Mouse (Mus musculus): ENCODE results near the gene Eif4g1. TPM values are rescaled to one million over a fixed set of nuclear protein-coding genes. Genes with fewer than 3 reads are reported as not detected.

Gene Eif4g1
- polyA plus RNA-seq, 1 experiment from 2014 or later = 140 TPM

- no peaks in the 10 kb centered on the region for H3K36me3 ChIP-seq (ENCODE audit: control insufficient read depth, insufficient read depth, low read length)
- 83% methylated on average over 9 of the region's 9 CpGs for WGBS
- peaks cover 10% of the 10 kb centered on the region for H3K27me3 ChIP-seq (ENCODE audit: control insufficient read depth, insufficient read depth, low read depth, low read length)
- H3K9me3 ChIP-seq (ENCODE audit: control insufficient read depth, low read length) = no peaks in the 10 kb centered on the region
- no peak overlapping the region for H3K9ac ChIP-seq (ENCODE audit: low read length)
- H3K4me1 ChIP-seq (replicated peaks; ENCODE audit: control insufficient read depth, insufficient read depth, low read length) = no peaks in the 10 kb centered on the region
- H3K4me3 ChIP-seq (ENCODE audit: low read length) = no peak overlapping the region
- H3K27ac ChIP-seq (ENCODE audit: low read length) = no peak overlapping the region
- ATAC-seq (ENCODE audit: low read depth) = no peak
- no peak overlapping the region for H3K4me2 ChIP-seq (ENCODE audit: low read depth, low read length)
Measured at GRCm38 (mm10) chr16:20739845-20740244, 71.7 kb downstream of the Eif4g1 start.

Other genes starting within 250 kb of the Eif4g1 start
- gene Abcc5, start 241.9 kb upstream of the Eif4g1 start, polyA plus RNA-seq (2015; fragmentation: Nextera tagmentation; extraction: Ambion mirVana) = 65.1 and 80.4 TPM in 2 replicates
- 93.5 and 94.5 TPM in 2 replicates for gene Eif2b5, start 169.5 kb upstream of the Eif4g1 start, polyA plus RNA-seq (2015; fragmentation: Nextera tagmentation; extraction: Ambion mirVana)
- gene Dvl3, start 151.3 kb upstream of the Eif4g1 start, polyA plus RNA-seq (2015; fragmentation: Nextera tagmentation; extraction: Ambion mirVana) = 17.4 and 19.9 TPM in 2 replicates
- 624 and 630 TPM in 2 replicates for gene Ap2m1, start 132.8 kb upstream of the Eif4g1 start, polyA plus RNA-seq (2015; fragmentation: Nextera tagmentation; extraction: Ambion mirVana)
- gene Abcf3, start 119.7 kb upstream of the Eif4g1 start, polyA plus RNA-seq (2015; fragmentation: Nextera tagmentation; extraction: Ambion mirVana) = 57.9 and 67.9 TPM in 2 replicates
- 0.49 and 0.93 TPM in 2 replicates for gene Vwa5b2, start 78.8 kb upstream of the Eif4g1 start, polyA plus RNA-seq (2015; fragmentation: Nextera tagmentation; extraction: Ambion mirVana)
- gene Eef1akmt4, start 56.7 kb upstream of the Eif4g1 start, polyA plus RNA-seq (2015; fragmentation: Nextera tagmentation; extraction: Ambion mirVana) = 24.4 and 25.6 TPM in 2 replicates
- gene Gm49333, start 56.7 kb upstream of the Eif4g1 start, polyA plus RNA-seq (2015; fragmentation: Nextera tagmentation; extraction: Ambion mirVana) = not detected in 2 replicates
- gene Alg3, start 56.6 kb upstream of the Eif4g1 start, polyA plus RNA-seq (2015; fragmentation: Nextera tagmentation; extraction: Ambion mirVana) = 29.1 and 31.5 TPM in 2 replicates
- 0.59 and 0.88 TPM in 2 replicates for gene Camk2n2, start 47.0 kb upstream of the Eif4g1 start, polyA plus RNA-seq (2015; fragmentation: Nextera tagmentation; extraction: Ambion mirVana)
- 1.4 and 2.2 TPM in 2 replicates for gene Ece2, start 38.5 kb upstream of the Eif4g1 start, polyA plus RNA-seq (2015; fragmentation: Nextera tagmentation; extraction: Ambion mirVana)
- gene Psmd2, start 16.7 kb upstream of the Eif4g1 start, polyA plus RNA-seq (2015; fragmentation: Nextera tagmentation; extraction: Ambion mirVana) = 285 and 301 TPM in 2 replicates
- 7.8 and 9.1 TPM in 2 replicates for gene Fam131a, start 24.9 kb downstream of the Eif4g1 start, polyA plus RNA-seq (2015; fragmentation: Nextera tagmentation; extraction: Ambion mirVana)
- 74.3 and 87.5 TPM in 2 replicates for gene Polr2h, start 49.4 kb downstream of the Eif4g1 start, polyA plus RNA-seq (2015; fragmentation: Nextera tagmentation; extraction: Ambion mirVana)
- gene Clcn2, start 49.4 kb downstream of the Eif4g1 start, polyA plus RNA-seq (2015; fragmentation: Nextera tagmentation; extraction: Ambion mirVana) = 5.8 and 8.2 TPM in 2 replicates
- gene Chrd, start 64.8 kb downstream of the Eif4g1 start, polyA plus RNA-seq (2015; fragmentation: Nextera tagmentation; extraction: Ambion mirVana) = 3.3 and 3.8 TPM in 2 replicates
- gene Thpo, start 66.2 kb downstream of the Eif4g1 start, polyA plus RNA-seq (2015; fragmentation: Nextera tagmentation; extraction: Ambion mirVana) = 0.79 and 0.99 TPM in 2 replicates

Data from lung, embryonic 16.5 days (tissue).